Mouse (Mus musculus): Measurements from ENCODE around the gene Pitx3. TPM values are rescaled to one million over a fixed set of nuclear protein-coding genes. Genes with fewer than 3 reads are reported as not detected.
A peak's percentile ranks its signal among the peaks of the same experiment; 100 is the strongest.
"Not testable (repeated sequence)": the region's sequence is repeated elsewhere in the genome, so short reads cannot be mapped to it uniquely, and the experiment has no call there.

Gene Pitx3
- not detected in 2 replicates for polyA plus RNA-seq (2012; ENCODE audit: insufficient read depth, low replicate concordance)

- Histone ChIP-seq H3K4me1 (peaks cover 31% of the 10 kb centered on the region), H3K36me3 (replicated peaks; ENCODE audit: low read length) (no peaks in the 10 kb centered on the region), H3K9me3 (no peaks in the 10 kb centered on the region), H3K27me3 (replicated peaks) (peaks cover 82% of the 10 kb centered on the region), H3K4me3 (replicated peaks) (peak within 1 kb of the TSS; percentile 92)
- TF ChIP-seq FLI1 (IDR thresholded peaks at IDR 0.05; ENCODE audit: low read length) (no peak), GATA1 (IDR thresholded peaks at IDR 0.05; ENCODE audit: borderline replicate concordance, low read length) (no peak)
Measured at GRCm38 (mm10) chr19:46147511-46148371, at the start of gene Pitx3. Gene Pitx3 (minus strand): TSS chr19:46148326.

DNA sequence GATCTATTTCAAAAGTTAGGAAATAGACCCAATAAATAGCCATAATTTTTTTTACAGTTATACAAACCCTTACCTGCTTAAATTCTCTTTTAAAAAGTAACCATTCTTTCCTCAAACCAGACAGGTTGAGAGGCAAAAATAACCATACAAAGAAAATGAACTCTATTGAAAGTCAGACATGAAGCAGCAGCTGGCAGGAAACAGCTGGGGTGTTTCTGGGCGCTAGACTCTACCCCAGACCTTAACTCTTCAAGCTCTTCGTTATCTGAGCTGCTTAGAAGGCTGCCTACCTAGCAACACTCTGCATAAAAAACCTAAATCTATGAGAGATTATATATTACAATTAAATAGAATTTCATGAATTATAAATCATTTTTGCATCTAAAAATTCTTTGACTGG lies 39.1 kb upstream of the Pitx3 start:
- H3K9me3 ChIP-seq = no peaks in the 10 kb centered on the region
- peaks cover 38% of the 10 kb centered on the region for H3K4me1 ChIP-seq
- no peak overlapping the region for H3K4me3 ChIP-seq (replicated peaks)
- TF ChIP-seq GATA1 (IDR thresholded peaks at IDR 0.05; ENCODE audit: borderline replicate concordance, low read length) (no peak), FLI1 (IDR thresholded peaks at IDR 0.05; ENCODE audit: low read length) (no peak)
- peaks cover 14% of the 10 kb centered on the region for H3K36me3 ChIP-seq (replicated peaks; ENCODE audit: low read length)
- no peaks in the 10 kb centered on the region for H3K27me3 ChIP-seq (replicated peaks)

DNA sequence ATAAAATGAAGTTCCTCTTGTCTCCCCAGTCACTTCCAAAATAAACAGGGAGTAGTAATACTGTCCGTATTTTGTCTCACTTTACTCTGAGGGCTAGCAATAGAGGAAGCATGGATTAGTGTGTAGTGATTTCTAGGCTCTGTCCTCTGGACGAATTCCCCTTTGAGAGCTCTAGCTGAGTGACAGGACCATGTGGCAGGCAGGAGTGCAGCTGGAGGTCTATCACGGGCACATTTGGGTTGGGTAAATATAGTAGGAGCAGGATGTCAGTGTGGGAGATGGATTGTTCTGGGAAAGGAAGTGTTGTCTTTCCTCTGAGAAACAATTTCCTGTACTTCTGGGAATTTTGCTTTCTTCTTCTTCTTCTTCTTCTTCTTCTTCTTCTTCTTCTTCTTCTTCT lies 38.5 kb upstream of the Pitx3 start:
- peaks cover 14% of the 10 kb centered on the region for H3K36me3 ChIP-seq (replicated peaks; ENCODE audit: low read length)
- H3K4me3 ChIP-seq (replicated peaks) = peak overlapping the region; percentile 9
- no peaks in the 10 kb centered on the region for H3K27me3 ChIP-seq (replicated peaks)
- no peak for TF ChIP-seq GATA1 (IDR thresholded peaks at IDR 0.05; ENCODE audit: borderline replicate concordance, low read length)
- TF ChIP-seq FLI1 (IDR thresholded peaks at IDR 0.05; ENCODE audit: low read length) = no peak
- peaks cover 35% of the 10 kb centered on the region for H3K4me1 ChIP-seq
- H3K9me3 ChIP-seq = no peaks in the 10 kb centered on the region

DNA sequence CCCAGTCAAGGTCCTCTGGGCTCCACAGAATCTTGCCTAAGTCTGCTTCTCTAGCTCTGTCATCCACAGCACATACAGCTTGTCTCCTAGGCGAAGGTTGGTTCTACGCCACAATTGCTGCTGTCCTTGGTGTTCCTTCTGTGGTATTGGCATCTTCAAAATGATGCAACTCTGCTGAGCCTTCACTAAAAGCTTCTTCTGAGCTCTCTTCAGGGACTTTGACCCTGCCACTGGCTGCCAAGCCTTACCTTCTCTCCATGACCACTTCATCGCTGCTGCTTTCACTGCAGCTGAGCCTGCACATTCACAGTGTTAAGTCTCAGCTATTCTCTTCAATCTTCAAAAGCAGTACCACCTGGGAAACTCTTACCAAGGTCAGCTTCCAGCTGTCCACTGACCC lies 34.1 kb upstream of the Pitx3 start:
- no peak overlapping the region for H3K4me3 ChIP-seq (replicated peaks)
- TF ChIP-seq FLI1 (IDR thresholded peaks at IDR 0.05; ENCODE audit: low read length) = no peak
- TF ChIP-seq GATA1 (IDR thresholded peaks at IDR 0.05; ENCODE audit: borderline replicate concordance, low read length) = no peak
- no peaks in the 10 kb centered on the region for H3K9me3 ChIP-seq
- peaks cover 25% of the 10 kb centered on the region for H3K4me1 ChIP-seq
- H3K27me3 ChIP-seq (replicated peaks) = no peaks in the 10 kb centered on the region
- H3K36me3 ChIP-seq (replicated peaks; ENCODE audit: low read length) = peaks cover 18% of the 10 kb centered on the region

DNA sequence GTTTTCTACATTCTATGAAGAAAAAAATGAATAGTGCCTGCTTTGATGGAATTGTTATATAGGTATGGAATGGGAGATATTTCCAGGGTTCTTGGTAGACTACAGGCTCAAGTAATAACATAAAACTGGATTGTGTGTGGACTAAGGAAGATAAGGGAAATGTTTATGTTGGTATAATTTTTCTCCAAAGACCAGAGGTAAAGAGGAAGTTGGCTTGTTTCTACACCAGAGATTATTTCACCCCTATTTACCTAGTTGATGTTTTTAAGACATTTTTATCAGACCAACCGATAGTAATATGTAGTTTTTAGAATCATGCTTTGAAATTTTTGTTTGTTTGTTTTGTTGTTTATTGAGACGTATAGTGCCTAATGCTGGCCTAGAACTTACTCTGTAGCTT lies 32.1 kb upstream of the Pitx3 start:
- TF ChIP-seq FLI1 (IDR thresholded peaks at IDR 0.05; ENCODE audit: low read length) (no peak), GATA1 (IDR thresholded peaks at IDR 0.05; ENCODE audit: borderline replicate concordance, low read length) (no peak)
- Histone ChIP-seq H3K4me1 (peaks cover 7% of the 10 kb centered on the region; the same call in 1 of the 2 replicates), H3K9me3 (no peaks in the 10 kb centered on the region), H3K27me3 (replicated peaks) (no peaks in the 10 kb centered on the region), H3K36me3 (replicated peaks; ENCODE audit: low read length) (peaks cover 22% of the 10 kb centered on the region), H3K4me3 (replicated peaks) (no peak overlapping the region)

GRCm38 (mm10) chr19:46177046-46177445 lies 28.9 kb upstream of the Pitx3 start:
- H3K4me1 ChIP-seq = peaks cover 3% of the 10 kb centered on the region; the same call in 1 of the 2 replicates
- no peaks in the 10 kb centered on the region for H3K27me3 ChIP-seq (replicated peaks)
- peaks cover 33% of the 10 kb centered on the region for H3K36me3 ChIP-seq (replicated peaks; ENCODE audit: low read length)
- no peaks in the 10 kb centered on the region for H3K9me3 ChIP-seq
- TF ChIP-seq GATA1 (IDR thresholded peaks at IDR 0.05; ENCODE audit: borderline replicate concordance, low read length) (no peak), FLI1 (IDR thresholded peaks at IDR 0.05; ENCODE audit: low read length) (no peak)
- no peak overlapping the region for H3K4me3 ChIP-seq (replicated peaks)

GRCm38 (mm10) chr19:46175173-46175572 lies 27.0 kb upstream of the Pitx3 start:
- Histone ChIP-seq H3K36me3 (replicated peaks; ENCODE audit: low read length) (peaks cover 51% of the 10 kb centered on the region), H3K4me3 (replicated peaks) (no peak overlapping the region), H3K9me3 (no peaks in the 10 kb centered on the region), H3K4me1 (peaks cover 3% of the 10 kb centered on the region; the same call in 1 of the 2 replicates), H3K27me3 (replicated peaks) (no peaks in the 10 kb centered on the region)
- TF ChIP-seq GATA1 (IDR thresholded peaks at IDR 0.05; ENCODE audit: borderline replicate concordance, low read length) (no peak), FLI1 (IDR thresholded peaks at IDR 0.05; ENCODE audit: low read length) (no peak)

GRCm38 (mm10) chr19:46172541-46172940 lies 24.4 kb upstream of the Pitx3 start:
- TF ChIP-seq GATA1 (IDR thresholded peaks at IDR 0.05; ENCODE audit: borderline replicate concordance, low read length) (no peak), FLI1 (IDR thresholded peaks at IDR 0.05; ENCODE audit: low read length) (no peak)
- Histone ChIP-seq H3K4me3 (replicated peaks) (no peak overlapping the region), H3K36me3 (replicated peaks; ENCODE audit: low read length) (peaks cover 54% of the 10 kb centered on the region), H3K4me1 (no peaks in the 10 kb centered on the region; the same call in 1 of the 2 replicates), H3K27me3 (replicated peaks) (no peaks in the 10 kb centered on the region), H3K9me3 (no peaks in the 10 kb centered on the region)

DNA sequence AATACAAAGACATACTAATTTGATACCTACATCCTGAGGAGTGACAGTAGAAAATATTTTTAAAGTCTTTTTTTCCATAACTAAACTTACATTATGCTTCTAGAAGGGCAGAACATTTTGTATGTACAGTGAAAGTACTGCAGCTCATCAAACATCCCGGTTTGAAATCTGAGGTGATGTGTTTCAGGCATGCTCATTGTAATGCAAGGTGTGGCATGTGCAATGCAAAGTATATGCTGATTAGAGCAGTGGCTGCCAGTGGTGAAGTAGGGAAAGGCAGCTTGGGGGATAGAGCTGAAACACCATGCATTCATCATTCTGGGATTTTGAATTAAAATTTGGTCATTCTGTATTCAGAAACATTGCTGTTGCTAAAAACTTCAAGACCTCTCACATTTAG lies 21.8 kb upstream of the Pitx3 start:
- peaks cover 9% of the 10 kb centered on the region for H3K4me1 ChIP-seq
- H3K4me3 ChIP-seq (replicated peaks) = no peak overlapping the region
- H3K9me3 ChIP-seq = no peaks in the 10 kb centered on the region
- H3K27me3 ChIP-seq (replicated peaks) = no peaks in the 10 kb centered on the region
- TF ChIP-seq GATA1 (IDR thresholded peaks at IDR 0.05; ENCODE audit: borderline replicate concordance, low read length) (no peak), FLI1 (IDR thresholded peaks at IDR 0.05; ENCODE audit: low read length) (no peak)
- peaks cover 65% of the 10 kb centered on the region for H3K36me3 ChIP-seq (replicated peaks; ENCODE audit: low read length)

- Histone ChIP-seq H3K9me3 (no peaks in the 10 kb centered on the region), H3K36me3 (replicated peaks; ENCODE audit: low read length) (peaks cover 68% of the 10 kb centered on the region), H3K4me1 (peaks cover 9% of the 10 kb centered on the region), H3K4me3 (replicated peaks) (no peak overlapping the region), H3K27me3 (replicated peaks) (no peaks in the 10 kb centered on the region)
- TF ChIP-seq FLI1 (IDR thresholded peaks at IDR 0.05; ENCODE audit: low read length) (no peak), GATA1 (IDR thresholded peaks at IDR 0.05; ENCODE audit: borderline replicate concordance, low read length) (no peak)
Measured at GRCm38 (mm10) chr19:46169396-46169795, 21.3 kb upstream of the Pitx3 start.

DNA sequence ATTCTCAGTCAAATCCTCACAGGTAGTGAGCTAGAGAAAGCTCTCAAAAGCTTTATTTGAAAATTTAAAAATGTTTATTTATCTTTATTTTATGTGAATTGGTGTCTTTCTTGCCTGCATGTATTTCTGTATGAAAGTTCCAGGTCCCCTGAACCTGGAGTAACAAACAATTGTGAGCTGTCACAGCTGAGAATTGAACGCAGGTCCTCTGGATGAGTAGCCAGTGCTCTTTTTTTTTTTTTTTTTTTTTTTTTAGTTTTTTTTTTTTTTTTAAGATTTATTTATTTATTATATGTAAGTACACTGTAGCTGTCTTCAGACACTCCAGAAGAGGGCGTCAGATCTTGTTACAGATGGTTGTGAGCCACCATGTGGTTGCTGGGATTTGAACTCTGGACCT lies 19.0 kb upstream of the Pitx3 start:
- H3K27me3 ChIP-seq (replicated peaks); H3K4me3 ChIP-seq (replicated peaks); H3K4me1 ChIP-seq; H3K9me3 ChIP-seq: not testable (repeated sequence)
- H3K36me3 ChIP-seq (replicated peaks; ENCODE audit: low read length) = peaks cover 69% of the 10 kb centered on the region
